ENCODE assay signal across 8 mouse cellular contexts in the genomic region with DNA sequence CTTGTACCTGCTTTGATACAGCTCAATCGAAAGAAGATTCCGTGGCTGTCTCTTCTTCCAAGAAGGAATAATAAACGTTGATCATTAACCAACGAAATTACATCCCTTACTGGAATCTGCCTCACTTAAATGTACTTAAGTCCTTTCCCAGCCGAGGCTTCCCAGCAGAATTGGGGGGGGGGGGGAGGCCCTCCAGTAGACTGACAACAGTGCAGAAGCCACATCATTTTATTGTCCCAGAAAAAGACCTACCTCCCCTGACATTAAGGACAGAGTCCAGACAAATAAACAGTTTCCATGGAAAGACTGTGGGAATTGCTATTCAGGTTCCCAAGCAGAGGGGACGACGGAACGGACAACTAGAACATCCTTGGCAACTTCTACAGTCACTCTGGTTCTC. TPM values are rescaled to one million over a fixed set of nuclear protein-coding genes. Genes with fewer than 3 reads are reported as not detected.
DNase-seq lines count a peak whose midpoint lies in the region; ATAC-seq and TF ChIP-seq lines count a peak whose summit lies in the region.
"Had no signal": no experiment of that assay in that cellular context is flagged by ENCODE, and none has a peak within 500 bp of the region (broad histone marks: within the 10 kb centered on the region; RNA-seq: fewer than 3 reads in every experiment).

No protein-coding gene starts in this region.

- H3K27ac ChIP-seq in lung, embryonic 15.5 days, result no peak overlapping the region
- no peak overlapping the region for H3K27ac ChIP-seq in forebrain, embryonic 16.5 days (ENCODE audit: low read length)
- no peak overlapping the region for H3K27ac ChIP-seq in limb, embryonic 11.5 days (replicated peaks; ENCODE audit: low read depth, low read length)
- H3K27ac ChIP-seq in small intestine, adult 2 months (ENCODE audit: insufficient read depth, low read depth, low read length), result peak overlapping the region; percentile 92
- H3K27ac ChIP-seq in thymus, adult 2 months (ENCODE audit: control insufficient read depth, insufficient read depth, low read length), result no peak overlapping the region

- H3K9me3 ChIP-seq in lung, embryonic 15.5 days, result no peaks in the 10 kb centered on the region
- no peaks in the 10 kb centered on the region for H3K9me3 ChIP-seq in forebrain, embryonic 16.5 days (ENCODE audit: control insufficient read depth, low read length)
- no peaks in the 10 kb centered on the region for H3K9me3 ChIP-seq in limb, embryonic 11.5 days (ENCODE audit: control insufficient read depth, low read length)

- DNase-seq in lung, adult 2 months, result no peak
- DNase-seq in limb, embryonic 11.5 days (ENCODE audit: low spot score), result no peak
- no peak for DNase-seq in thymus, postnatal 0 days (ENCODE audit: low spot score)
- DNase-seq in thymus, adult 2 months, result no peak

- H3K9ac ChIP-seq in lung, embryonic 15.5 days, result no peak overlapping the region
- no peak overlapping the region for H3K9ac ChIP-seq in forebrain, embryonic 16.5 days (replicated peaks; ENCODE audit: low read depth, low read length)
- H3K9ac ChIP-seq in limb, embryonic 11.5 days (ENCODE audit: low read length), result no peak overlapping the region

- WGBS in lung, embryonic 15.5 days, result 21% methylated on average over 8 of the region's 8 CpGs
- WGBS in lung, adult 2 months, result 43% methylated on average over 8 of the region's 8 CpGs
- WGBS in forebrain, embryonic 16.5 days, result 18% methylated on average over 8 of the region's 8 CpGs
- WGBS in limb, embryonic 11.5 days, result 18% methylated on average over 8 of the region's 8 CpGs
- 13% methylated on average over 8 of the region's 8 CpGs for WGBS in small intestine, adult 2 months
- WGBS in thymus, adult 2 months, result 85% methylated on average over 8 of the region's 8 CpGs

- peak overlapping the region; percentile 63 for H3K4me3 ChIP-seq in lung, embryonic 15.5 days
- no peak overlapping the region for H3K4me3 ChIP-seq in lung, adult 2 months (replicated peaks; ENCODE audit: extremely low read depth, low read depth, low read length)
- no peak overlapping the region for H3K4me3 ChIP-seq in forebrain, embryonic 16.5 days (replicated peaks; ENCODE audit: low read length)
- peak overlapping the region; percentile 57; the same call in 1 of the 2 replicates for H3K4me3 ChIP-seq in limb, embryonic 11.5 days (ENCODE audit: low read depth, low read length)
- peak overlapping the region; percentile 95 for H3K4me3 ChIP-seq in small intestine, adult 2 months (ENCODE audit: low read depth, low read length)
- H3K4me3 ChIP-seq in thymus, adult 2 months (ENCODE audit: control insufficient read depth, insufficient read depth, low read length), result no peak overlapping the region

- no peak for TF ChIP-seq POLR2A in lung, adult 2 months (IDR thresholded peaks at IDR 0.05; ENCODE audit: borderline replicate concordance, extremely low read depth, low read depth, low read length)
- TF ChIP-seq POLR2A in small intestine, adult 2 months (IDR thresholded peaks at IDR 0.05; ENCODE audit: low read depth, low read length), result no peak
- no peak for TF ChIP-seq POLR2A in thymus, adult 2 months (IDR thresholded peaks at IDR 0.05; ENCODE audit: control insufficient read depth, extremely low read depth, insufficient read depth, low read length, poor library complexity)

- H3K4me1 ChIP-seq in lung, embryonic 15.5 days, result peaks cover 10% of the 10 kb centered on the region
- no peaks in the 10 kb centered on the region for H3K4me1 ChIP-seq in lung, adult 2 months (ENCODE audit: control insufficient read depth, insufficient read depth, low read length)
- H3K4me1 ChIP-seq in forebrain, embryonic 16.5 days (replicated peaks; ENCODE audit: control insufficient read depth, insufficient read depth, low read length), result peaks cover 12% of the 10 kb centered on the region
- peaks cover 8% of the 10 kb centered on the region; the same call in 1 of the 2 replicates for H3K4me1 ChIP-seq in limb, embryonic 11.5 days (ENCODE audit: control insufficient read depth, insufficient read depth, low read length)
- H3K4me1 ChIP-seq in small intestine, adult 2 months (ENCODE audit: control insufficient read depth, insufficient read depth, insufficient read length, low read length), result no peaks in the 10 kb centered on the region; the same call in 1 of the 2 replicates
- H3K4me1 ChIP-seq in thymus, adult 2 months (replicated peaks; ENCODE audit: control insufficient read depth, insufficient read depth, low read length), result peaks cover 17% of the 10 kb centered on the region

- H3K36me3 ChIP-seq in lung, embryonic 15.5 days, result no peaks in the 10 kb centered on the region
- H3K36me3 ChIP-seq in forebrain, embryonic 16.5 days (ENCODE audit: control insufficient read depth, insufficient read depth), result no peaks in the 10 kb centered on the region
- no peaks in the 10 kb centered on the region for H3K36me3 ChIP-seq in limb, embryonic 11.5 days (ENCODE audit: control insufficient read depth, insufficient read depth, low read length)
- no peaks in the 10 kb centered on the region for H3K36me3 ChIP-seq in small intestine, adult 2 months (ENCODE audit: control insufficient read depth, insufficient read depth, low read length)
- H3K36me3 ChIP-seq in thymus, adult 2 months (ENCODE audit: control insufficient read depth, insufficient read depth, low read length), result no peaks in the 10 kb centered on the region

- H3K4me2 ChIP-seq in lung, embryonic 15.5 days, result peak overlapping the region; percentile 86
- peak overlapping the region; percentile 99 for H3K4me2 ChIP-seq in forebrain, embryonic 16.5 days (ENCODE audit: low read length)
- H3K4me2 ChIP-seq in limb, embryonic 11.5 days (ENCODE audit: low read depth, severe bottlenecking), result peak overlapping the region; percentile 90; the same call in 1 of the 2 replicates

- no peak for ATAC-seq in lung, embryonic 15.5 days (ENCODE audit: borderline replicate concordance, extremely low read depth, low FRiP score, low TSS enrichment)
- no peak for ATAC-seq in forebrain, embryonic 16.5 days
- no peak for ATAC-seq in limb, embryonic 11.5 days (ENCODE audit: insufficient number of reproducible peaks, low FRiP score, low TSS enrichment, low read depth)

- peaks cover 17% of the 10 kb centered on the region; the same call in 1 of the 2 replicates for H3K27me3 ChIP-seq in lung, embryonic 15.5 days
- H3K27me3 ChIP-seq in forebrain, embryonic 16.5 days (replicated peaks; ENCODE audit: control insufficient read depth, insufficient read depth, low read length), result peaks cover 10% of the 10 kb centered on the region; the same call in 1 of the 2 replicates
- peaks cover 18% of the 10 kb centered on the region for H3K27me3 ChIP-seq in limb, embryonic 11.5 days (ENCODE audit: control insufficient read depth, insufficient read depth, low read length)
- no peaks in the 10 kb centered on the region for H3K27me3 ChIP-seq in small intestine, adult 2 months (ENCODE audit: control insufficient read depth, insufficient read depth, low read length)
- no peaks in the 10 kb centered on the region; the same call in 1 of the 2 replicates for H3K27me3 ChIP-seq in thymus, adult 2 months (ENCODE audit: control insufficient read depth, insufficient read depth, low read length)
- H3K27me3 ChIP-seq: Patski had no signal

- no peak for TF ChIP-seq CTCF in lung, adult 2 months (IDR thresholded peaks at IDR 0.05; ENCODE audit: insufficient read depth, low read length)
- no peak for TF ChIP-seq CTCF in small intestine, adult 2 months (IDR thresholded peaks at IDR 0.05; ENCODE audit: extremely low read depth, insufficient read length, insufficient replicate concordance, low read depth, low read length)
- no peak for TF ChIP-seq CTCF in thymus, adult 2 months (IDR thresholded peaks at IDR 0.05; ENCODE audit: borderline replicate concordance, control insufficient read depth, extremely low read depth, insufficient read depth, low read length, poor library complexity)

RNA-seq across cellular contexts. Expression of a gene that starts 0.7 kb away (rescaled TPM):
- 4.9 and 6.1 TPM in 2 replicates for polyA plus RNA-seq in lung, embryonic 15.5 days (2015; fragmentation: Nextera tagmentation; extraction: Ambion mirVana)
- polyA plus RNA-seq in lung, adult 2 months (2012; rRNA removed), result 3.2 and 3.5 TPM in 2 replicates
- 3.4 and 5.0 TPM in 2 replicates for polyA plus RNA-seq in forebrain, embryonic 16.5 days (2015; fragmentation: Nextera tagmentation; extraction: Ambion mirVana)
- polyA plus RNA-seq in limb, embryonic 11.5 days (2014; fragmentation: Nextera tagmentation; extraction: Ambion mirVana), result 2.0 and 2.9 TPM in 2 replicates
- 2.0 and 11.3 TPM in 2 replicates for polyA plus RNA-seq in small intestine, adult 2 months (2012; rRNA removed)
- 10.9 and 11.6 TPM in 2 replicates for polyA plus RNA-seq in thymus, postnatal 0 days (2015; fragmentation: Nextera tagmentation; extraction: Ambion mirVana)
- polyA plus RNA-seq in thymus, adult 2 months (2012; rRNA removed), result 2.5 and 3.1 TPM in 2 replicates

RNA-seq across cellular contexts. Expression of a gene that starts 8.6 kb away (rescaled TPM):
- polyA plus RNA-seq in lung, embryonic 15.5 days (2015; fragmentation: Nextera tagmentation; extraction: Ambion mirVana), result 1.0 and 1.9 TPM in 2 replicates
- 2.1 and 3.2 TPM in 2 replicates for polyA plus RNA-seq in lung, adult 2 months (2012; rRNA removed)
- polyA plus RNA-seq in forebrain, embryonic 16.5 days (2015; fragmentation: Nextera tagmentation; extraction: Ambion mirVana), result 0.92 and 0.99 TPM in 2 replicates
- polyA plus RNA-seq in limb, embryonic 11.5 days (2014; fragmentation: Nextera tagmentation; extraction: Ambion mirVana), result 0.37 and 0.74 TPM in 2 replicates
- polyA plus RNA-seq in small intestine, adult 2 months (2012; rRNA removed), result 0.72 and 1.8 TPM in 2 replicates
- 0.58 and 0.83 TPM in 2 replicates for polyA plus RNA-seq in thymus, postnatal 0 days (2015; fragmentation: Nextera tagmentation; extraction: Ambion mirVana)
- polyA plus RNA-seq in thymus, adult 2 months (2012; rRNA removed), result 1.7 and 1.8 TPM in 2 replicates

RNA-seq across cellular contexts. Expression of a gene that starts 48.4 kb away (rescaled TPM):
- 50.9 and 54.8 TPM in 2 replicates for polyA plus RNA-seq in lung, embryonic 15.5 days (2015; fragmentation: Nextera tagmentation; extraction: Ambion mirVana)
- 19.2 and 20.6 TPM in 2 replicates for polyA plus RNA-seq in lung, adult 2 months (2012; rRNA removed)
- 83.0 and 83.1 TPM in 2 replicates for polyA plus RNA-seq in forebrain, embryonic 16.5 days (2015; fragmentation: Nextera tagmentation; extraction: Ambion mirVana)
- 63.8 and 73.1 TPM in 2 replicates for polyA plus RNA-seq in limb, embryonic 11.5 days (2014; fragmentation: Nextera tagmentation; extraction: Ambion mirVana)
- 14.8 and 38.8 TPM in 2 replicates for polyA plus RNA-seq in small intestine, adult 2 months (2012; rRNA removed)
- 26.3 and 32.4 TPM in 2 replicates for polyA plus RNA-seq in thymus, postnatal 0 days (2015; fragmentation: Nextera tagmentation; extraction: Ambion mirVana)
- polyA plus RNA-seq in thymus, adult 2 months (2012; rRNA removed), result 25.2 and 30.5 TPM in 2 replicates

Comparison
In these comparisons a context has a peak if more than half of its experiments do, and no peak if none do; other contexts are left out.
1. H3K4me3 ChIP-seq: peak in lung, embryonic 15.5 days (single experiment), limb, embryonic 11.5 days (single experiment) and small intestine, adult 2 months (single experiment); none in lung, adult 2 months (single experiment), forebrain, embryonic 16.5 days (single experiment) and thymus, adult 2 months (single experiment).
2. Peak in every context shown above with its lines, with median percentiles within 50 percentile points of each other: H3K4me2 ChIP-seq.